Mouse (Mus musculus): ENCODE measurements at regions not wholly inside any gene's neighbourhood (a gene's known extent, or its start where the extent isn't known, plus 50 kb on each side); places are given as distances from the start of the nearest gene placed in this dataset.

GRCm38 (mm10) chr14:47848861-47849260 lies 200.6 kb downstream of the Ktn1 start:
- TF ChIP-seq GATA1 (IDR thresholded peaks at IDR 0.05; ENCODE audit: borderline replicate concordance, low read length) (no peak), FLI1 (IDR thresholded peaks at IDR 0.05; ENCODE audit: low read length) (no peak)
